Comparison of ENCODE assay signal across 8 mouse cellular contexts in the genomic region with DNA sequence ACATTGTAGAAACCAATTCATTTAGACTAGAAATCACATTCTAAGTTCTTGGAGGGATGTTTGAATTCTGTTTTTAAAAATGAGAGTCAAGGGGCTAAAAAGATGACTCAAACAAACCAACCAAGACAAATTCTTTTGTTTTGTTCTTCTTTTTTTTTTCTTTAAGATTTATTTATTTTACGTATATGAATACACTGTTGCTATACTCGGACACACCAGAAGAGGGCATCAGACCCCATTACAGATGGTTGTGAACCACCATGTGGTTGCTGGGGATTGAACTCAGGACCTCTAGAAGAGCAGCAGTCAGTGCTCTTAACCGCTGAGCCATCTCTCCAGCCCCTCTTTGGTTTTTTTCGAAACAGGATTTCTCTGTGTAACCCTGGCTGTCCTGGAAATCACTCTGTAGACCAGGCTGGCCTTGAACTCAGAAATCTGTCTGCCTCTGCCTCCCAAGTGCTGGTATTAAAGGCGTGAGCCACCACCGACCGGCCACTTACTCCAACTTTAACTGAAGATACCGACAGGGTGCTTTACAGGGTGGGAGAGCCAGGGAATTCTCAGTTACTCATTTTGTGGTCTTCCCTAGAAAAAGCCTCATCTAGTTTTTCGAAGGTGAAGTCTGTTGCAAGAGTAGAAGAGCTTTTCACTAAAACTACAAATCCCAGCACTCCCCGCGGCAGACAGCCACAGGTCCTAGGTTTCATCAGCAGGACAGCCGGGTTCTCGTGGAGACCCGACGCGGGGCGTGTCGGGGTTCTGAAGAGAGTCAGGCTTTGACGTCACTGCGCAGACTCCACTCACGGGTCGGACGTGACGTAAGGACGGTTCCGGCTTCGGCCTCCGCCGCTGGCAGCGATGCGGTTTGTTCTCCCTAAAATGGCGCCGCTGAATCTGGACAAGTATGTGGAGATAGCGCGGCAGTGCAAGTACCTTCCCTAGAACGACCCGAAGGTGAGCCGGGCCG. TPM values are rescaled to one million over a fixed set of nuclear protein-coding genes. Genes with fewer than 3 reads are reported as not detected.
DNase-seq lines count a peak whose midpoint lies in the region; ATAC-seq and TF ChIP-seq lines count a peak whose summit lies in the region.

No protein-coding gene starts in this region.

- H3K9me3 ChIP-seq in embryonic facial prominence, embryonic 13.5 days, result no peaks in the 10 kb centered on the region
- H3K9me3 ChIP-seq in limb, embryonic 12.5 days, result no peaks in the 10 kb centered on the region
- H3K9me3 ChIP-seq in midbrain, embryonic 15.5 days, result no peaks in the 10 kb centered on the region

- H3K4me3 ChIP-seq in embryonic facial prominence, embryonic 13.5 days, result peak overlapping the region; percentile 69
- H3K4me3 ChIP-seq in kidney, adult 2 months (ENCODE audit: insufficient read depth, low read depth, low read length), result peak overlapping the region; percentile 81
- peak overlapping the region; percentile 68 for H3K4me3 ChIP-seq in limb, embryonic 12.5 days (replicated peaks)
- H3K4me3 ChIP-seq in midbrain, embryonic 15.5 days, result peak overlapping the region; percentile 74
- peak overlapping the region; percentile 84 for H3K4me3 ChIP-seq in spleen, adult 2 months (ENCODE audit: extremely low read depth, insufficient read depth, insufficient read length)

- peak; percentile 94 for ATAC-seq in embryonic facial prominence, embryonic 13.5 days (ENCODE audit: insufficient number of reproducible peaks, insufficient read depth, low FRiP score, low TSS enrichment, low read depth)
- ATAC-seq in limb, embryonic 12.5 days (ENCODE audit: insufficient number of reproducible peaks, insufficient read depth, low FRiP score, low TSS enrichment, low read depth), result peak; percentile 92
- ATAC-seq in midbrain, embryonic 15.5 days (replicated peaks), result peak; percentile 98

- WGBS in embryonic facial prominence, embryonic 13.5 days, result 4% methylated on average over 39 of the region's 39 CpGs
- 6% methylated on average over 39 of the region's 39 CpGs for WGBS in kidney, adult 2 months
- WGBS in limb, embryonic 12.5 days, result 6% methylated on average over 39 of the region's 39 CpGs
- 5% methylated on average over 39 of the region's 39 CpGs for WGBS in midbrain, embryonic 15.5 days
- 9% methylated on average over 39 of the region's 39 CpGs for WGBS in spleen, adult 2 months

- TF ChIP-seq POLR2A in kidney, adult 2 months (IDR thresholded peaks at IDR 0.05; ENCODE audit: low read depth, low read length), result peak; percentile 80
- peak; percentile 83 for TF ChIP-seq POLR2A in spleen, adult 2 months (IDR thresholded peaks at IDR 0.05; ENCODE audit: low read depth, low read length)

- no peaks in the 10 kb centered on the region for H3K27me3 ChIP-seq in embryonic facial prominence, embryonic 13.5 days
- H3K27me3 ChIP-seq in kidney, adult 2 months (replicated peaks; ENCODE audit: control insufficient read depth, insufficient read depth, low read length), result no peaks in the 10 kb centered on the region
- no peaks in the 10 kb centered on the region for H3K27me3 ChIP-seq in limb, embryonic 12.5 days
- no peaks in the 10 kb centered on the region for H3K27me3 ChIP-seq in midbrain, embryonic 15.5 days (replicated peaks)
- H3K27me3 ChIP-seq in spleen, adult 2 months (ENCODE audit: control insufficient read depth, insufficient read depth, low read length), result no peaks in the 10 kb centered on the region

- peak overlapping the region; percentile 90 for H3K9ac ChIP-seq in embryonic facial prominence, embryonic 13.5 days
- peak overlapping the region; percentile 75 for H3K9ac ChIP-seq in limb, embryonic 12.5 days (replicated peaks)
- H3K9ac ChIP-seq in midbrain, embryonic 15.5 days, result peak overlapping the region; percentile 85

- peak overlapping the region; percentile 92 for H3K27ac ChIP-seq in embryonic facial prominence, embryonic 13.5 days
- peak overlapping the region; percentile 89 for H3K27ac ChIP-seq in kidney, adult 2 months (ENCODE audit: insufficient read depth, low read depth, low read length)
- H3K27ac ChIP-seq in limb, embryonic 12.5 days, result peak overlapping the region; percentile 90
- peak overlapping the region; percentile 90 for H3K27ac ChIP-seq in midbrain, embryonic 15.5 days
- peak overlapping the region; percentile 80 for H3K27ac ChIP-seq in spleen, adult 2 months (ENCODE audit: insufficient read depth, low read length)

- H3K36me3 ChIP-seq in embryonic facial prominence, embryonic 13.5 days, result peaks cover 16% of the 10 kb centered on the region
- H3K36me3 ChIP-seq in kidney, adult 2 months (ENCODE audit: control insufficient read depth, insufficient read depth, low read length), result no peaks in the 10 kb centered on the region; the same call in 1 of the 2 replicates
- peaks cover 28% of the 10 kb centered on the region for H3K36me3 ChIP-seq in limb, embryonic 12.5 days
- no peaks in the 10 kb centered on the region for H3K36me3 ChIP-seq in midbrain, embryonic 15.5 days (replicated peaks)
- H3K36me3 ChIP-seq in spleen, adult 2 months (ENCODE audit: control insufficient read depth, insufficient read depth, low read length), result peaks cover 5% of the 10 kb centered on the region; the same call in 1 of the 2 replicates

- H3K4me1 ChIP-seq in embryonic facial prominence, embryonic 13.5 days, result peaks cover 23% of the 10 kb centered on the region
- H3K4me1 ChIP-seq in kidney, adult 2 months (ENCODE audit: control insufficient read depth, insufficient read depth, low read length), result peaks cover 20% of the 10 kb centered on the region
- peaks cover 23% of the 10 kb centered on the region for H3K4me1 ChIP-seq in limb, embryonic 12.5 days (replicated peaks)
- H3K4me1 ChIP-seq in midbrain, embryonic 15.5 days, result peaks cover 27% of the 10 kb centered on the region
- H3K4me1 ChIP-seq in spleen, adult 2 months (ENCODE audit: control insufficient read depth, insufficient read depth, insufficient read length), result peaks cover 2% of the 10 kb centered on the region; the same call in 1 of the 2 replicates

- TF ChIP-seq CTCF in kidney, adult 2 months (conservative IDR thresholded peaks at IDR 0.05; ENCODE audit: insufficient read depth, insufficient read length, low read depth, low read length), result no peak
- no peak for TF ChIP-seq CTCF in spleen, adult 2 months (IDR thresholded peaks at IDR 0.05; ENCODE audit: extremely low read depth, insufficient read depth, insufficient read length, insufficient replicate concordance)

- peak; percentile 97 for DNase-seq in 3134 (ENCODE audit: extremely low read depth, insufficient read length, low spot score)
- DNase-seq in adrenal gland, postnatal 36 days, result peak; percentile 97
- DNase-seq in heart, adult 18-20 months, result peak; percentile 98 to 99
- peak; percentile 99 for DNase-seq in kidney, adult 2 months
- DNase-seq in spleen, adult 2 months (ENCODE audit: low read depth in 1 of 2, low spot score in 2 of 2), result peak; percentile 96 to 98

- peak overlapping the region; percentile 45 for H3K4me2 ChIP-seq in embryonic facial prominence, embryonic 13.5 days
- H3K4me2 ChIP-seq in limb, embryonic 12.5 days, result peak overlapping the region; percentile 50
- peak overlapping the region; percentile 68 for H3K4me2 ChIP-seq in midbrain, embryonic 15.5 days

RNA-seq across cellular contexts. Expression of a gene that starts 2.1 kb away (rescaled TPM):
- total RNA-seq in adrenal gland, postnatal 36 days (2021), result 10 to 100 TPM; 27.6 to 29.7 TPM
- polyA plus RNA-seq in embryonic facial prominence, embryonic 13.5 days (2015; fragmentation: Nextera tagmentation; extraction: Ambion mirVana), result 32.2 and 35.8 TPM in 2 replicates
- 10 to 100 TPM; 13.5 to 15.5 TPM for total RNA-seq in heart, adult 18-20 months (2021)
- 25.8 and 28.1 TPM in 2 replicates for polyA plus RNA-seq in kidney, adult 2 months (2012; rRNA removed)
- 33.4 and 35.7 TPM in 2 replicates for polyA plus RNA-seq in limb, embryonic 12.5 days (2016; fragmentation: Nextera tagmentation; extraction: Ambion mirVana)
- 23.2 and 24.5 TPM in 2 replicates for polyA plus RNA-seq in midbrain, embryonic 15.5 days (2015; fragmentation: Nextera tagmentation; extraction: Ambion mirVana)
- polyA plus RNA-seq in spleen, adult 2 months (2012; rRNA removed), result 16.7 and 22.7 TPM in 2 replicates

RNA-seq across cellular contexts. Expression of a gene that starts 24.3 kb away (rescaled TPM):
- total RNA-seq in adrenal gland, postnatal 36 days (2021), result 10 to 100 TPM; 71.5 to 71.6 TPM
- 94.5 and 97.7 TPM in 2 replicates for polyA plus RNA-seq in embryonic facial prominence, embryonic 13.5 days (2015; fragmentation: Nextera tagmentation; extraction: Ambion mirVana)
- 10 to 100 TPM; 46.9 to 49.2 TPM for total RNA-seq in heart, adult 18-20 months (2021)
- 29.4 and 34.1 TPM in 2 replicates for polyA plus RNA-seq in kidney, adult 2 months (2012; rRNA removed)
- polyA plus RNA-seq in limb, embryonic 12.5 days (2016; fragmentation: Nextera tagmentation; extraction: Ambion mirVana), result 83.0 and 86.8 TPM in 2 replicates
- 102 and 107 TPM in 2 replicates for polyA plus RNA-seq in midbrain, embryonic 15.5 days (2015; fragmentation: Nextera tagmentation; extraction: Ambion mirVana)
- 29.2 and 29.8 TPM in 2 replicates for polyA plus RNA-seq in spleen, adult 2 months (2012; rRNA removed)

RNA-seq across cellular contexts. Expression of a gene that starts 30.0 kb away (rescaled TPM):
- total RNA-seq in adrenal gland, postnatal 36 days (2021), result 100 to 1,000 TPM; 651 to 795 TPM
- 753 and 870 TPM in 2 replicates for polyA plus RNA-seq in embryonic facial prominence, embryonic 13.5 days (2015; fragmentation: Nextera tagmentation; extraction: Ambion mirVana)
- total RNA-seq in heart, adult 18-20 months (2021), result 100 to 1,000 TPM; 563 to 758 TPM
- polyA plus RNA-seq in kidney, adult 2 months (2012; rRNA removed), result 441 and 489 TPM in 2 replicates
- 756 and 817 TPM in 2 replicates for polyA plus RNA-seq in limb, embryonic 12.5 days (2016; fragmentation: Nextera tagmentation; extraction: Ambion mirVana)
- 418 and 429 TPM in 2 replicates for polyA plus RNA-seq in midbrain, embryonic 15.5 days (2015; fragmentation: Nextera tagmentation; extraction: Ambion mirVana)
- 432 and 723 TPM in 2 replicates for polyA plus RNA-seq in spleen, adult 2 months (2012; rRNA removed)

RNA-seq across cellular contexts. Expression of a gene that starts 31.0 kb away (rescaled TPM):
- total RNA-seq in adrenal gland, postnatal 36 days (2021), result not detected
- 0.15 TPM in 1 of 2 replicates, not detected in the other for polyA plus RNA-seq in embryonic facial prominence, embryonic 13.5 days (2015; fragmentation: Nextera tagmentation; extraction: Ambion mirVana)
- not detected for total RNA-seq in heart, adult 18-20 months (2021)
- 0.07 TPM in 1 of 2 replicates, not detected in the other for polyA plus RNA-seq in kidney, adult 2 months (2012; rRNA removed)
- 0.13 and 0.17 TPM in 2 replicates for polyA plus RNA-seq in limb, embryonic 12.5 days (2016; fragmentation: Nextera tagmentation; extraction: Ambion mirVana)
- 0.17 TPM in 1 of 2 replicates, not detected in the other for polyA plus RNA-seq in midbrain, embryonic 15.5 days (2015; fragmentation: Nextera tagmentation; extraction: Ambion mirVana)
- polyA plus RNA-seq in spleen, adult 2 months (2012; rRNA removed), result not detected in 2 replicates

RNA-seq across cellular contexts. Expression of a gene that starts 46.8 kb away (rescaled TPM):
- 10 to 100 TPM; 57.9 to 62.0 TPM for total RNA-seq in adrenal gland, postnatal 36 days (2021)
- polyA plus RNA-seq in embryonic facial prominence, embryonic 13.5 days (2015; fragmentation: Nextera tagmentation; extraction: Ambion mirVana), result 92.3 and 97.1 TPM in 2 replicates
- total RNA-seq in heart, adult 18-20 months (2021), result 10 to 100 TPM; 39.7 to 40.2 TPM
- 14.0 and 16.0 TPM in 2 replicates for polyA plus RNA-seq in kidney, adult 2 months (2012; rRNA removed)
- polyA plus RNA-seq in limb, embryonic 12.5 days (2016; fragmentation: Nextera tagmentation; extraction: Ambion mirVana), result 92.9 and 104 TPM in 2 replicates
- polyA plus RNA-seq in midbrain, embryonic 15.5 days (2015; fragmentation: Nextera tagmentation; extraction: Ambion mirVana), result 112 and 123 TPM in 2 replicates
- polyA plus RNA-seq in spleen, adult 2 months (2012; rRNA removed), result 13.1 and 15.3 TPM in 2 replicates

Comparison
In these comparisons a context has a peak if more than half of its experiments do, and no peak if none do; other contexts are left out.
1. Peak in every context shown above with its lines: DNase-seq, ATAC-seq, H3K4me3 ChIP-seq and H3K27ac ChIP-seq.